Mouse (Mus musculus) T-helper 1 cell (primary cell): ENCODE measurements around the gene Msantd3.

Source experiments
- in situ Hi-C: fragments of 300-600 bp; cut with MboI, MseI; formaldehyde crosslinking; loops from one replicate; pipeline ENCODE4 v1.15.1; 2025; ENCODE audit warnings: high pct_unique_total_duplicates

The Msantd3 gene

GRCm38 (mm10) chr4:48596111-48596510, 56.4 kb downstream of the Msantd3 start:
- in situ Hi-C loops = no loop called here

GRCm38 (mm10) chr4:48605650-48606049, 65.9 kb downstream of the Msantd3 start:
- in situ Hi-C loops = no loop called here

- in situ Hi-C loops = no loop called here
Measured at GRCm38 (mm10) chr4:48609485-48609884, 69.8 kb downstream of the Msantd3 start.

- in situ Hi-C loops = no loop called here
Measured at GRCm38 (mm10) chr4:48610251-48610650, 70.5 kb downstream of the Msantd3 start.
